Mouse (Mus musculus) testis, adult 2 months (tissue): ENCODE data around the gene Timm50.

Experiments used
- CTCF ChIP-seq: fragments of 200-500 bp; IDR thresholded peaks from 2 replicates; pipeline ENCODE4 v1.5.1; 2012; ENCODE audit warnings: low read depth, mild to moderate bottlenecking, inconsistent platforms, low read length, moderate library complexity; ENCODE audit not compliant: control insufficient read depth, insufficient read depth, insufficient replicate concordance
- POLR2A ChIP-seq: fragments of 200-500 bp; IDR thresholded peaks from 2 replicates; pipeline ENCODE4 v1.6.1; 2012; ENCODE audit warnings: low read depth, mild to moderate bottlenecking, inconsistent platforms, low read length, moderate library complexity; ENCODE audit not compliant: control insufficient read depth

GRCm38 (mm10) chr7:28334534-28334933, 22.7 kb upstream of the Timm50 start:
- TF ChIP-seq CTCF (no peak), POLR2A (no peak)
